Mouse (Mus musculus) liver, adult 2 months (tissue): ENCODE results near the gene Jmjd4. TPM values are rescaled to one million over a fixed set of nuclear protein-coding genes. Genes with fewer than 3 reads are reported as not detected.

Experiments used
- DNase-seq: peaks from one replicate; pipeline ENCODE4 v3.0.0-alpha.2; 2011; ENCODE audit warnings: low read depth, low spot score; ENCODE audit errors: extremely low read depth
- H3K27ac ChIP-seq: fragments of 200-500 bp; replicated peaks from 2 replicates; pipeline ENCODE4 v1.5.1; 2012; ENCODE audit warnings: low read depth, mild to moderate bottlenecking, control low read depth, inconsistent platforms, low read length; ENCODE audit not compliant: insufficient read depth
- H3K27me3 ChIP-seq: fragments of 200-500 bp; 2 replicates; pipeline ENCODE4 v1.6.1; 2012; ENCODE audit warnings: mild to moderate bottlenecking, moderate library complexity, low read length, inconsistent platforms; ENCODE audit not compliant: control insufficient read depth, insufficient read depth
- H3K36me3 ChIP-seq: fragments of 200-500 bp; 2 replicates; pipeline ENCODE4 v1.6.1; 2012; ENCODE audit warnings: low read length, inconsistent platforms; ENCODE audit not compliant: control insufficient read depth, insufficient read depth
- H3K4me1 ChIP-seq: fragments of 200-500 bp; 2 replicates; pipeline ENCODE4 v1.6.1; 2011; ENCODE audit warnings: low read length; ENCODE audit not compliant: control insufficient read depth, insufficient read depth
- H3K4me3 ChIP-seq: fragments of 200-500 bp; 2 replicates; pipeline ENCODE4 v1.5.1; 2011; ENCODE audit warnings: low read depth, mild to moderate bottlenecking, control low read depth, low read length, moderate library complexity; ENCODE audit not compliant: insufficient read depth
- H3K79me2 ChIP-seq: fragments of 200-500 bp; 2 replicates; pipeline ENCODE4 v1.6.1; 2012; ENCODE audit warnings: inconsistent platforms, mild to moderate bottlenecking, low read length, moderate library complexity; ENCODE audit not compliant: control insufficient read depth, insufficient read depth
- H3K9ac ChIP-seq: fragments of 200-500 bp; 2 replicates; pipeline ENCODE4 v1.6.1; 2012; ENCODE audit warnings: low read depth, mild to moderate bottlenecking, control low read depth, inconsistent platforms, low read length
- CTCF ChIP-seq: fragments of 200-500 bp; IDR thresholded peaks from 2 replicates; pipeline ENCODE4 v1.5.1; 2011; ENCODE audit warnings: low read depth, low read length, control low read depth
- POLR2A ChIP-seq: fragments of 200-500 bp; IDR thresholded peaks from 2 replicates; pipeline ENCODE4 v1.6.1; 2011; ENCODE audit warnings: low read length, control low read depth; ENCODE audit not compliant: insufficient read depth; ENCODE audit errors: extremely low read depth
- WGBS: fragments of 180-500 bp; shearing (Covaris S2); methylation state at CpG from one replicate; pipeline ENCODE4 v1.1.7; 2018; 5-methylcytosine and 5-hydroxymethylcytosine counted together
- polyA plus RNA-seq: library from polyadenylated mRNA; depleted of rRNA; stranded (reverse); fragments of >200 nt; gene quantifications from 2 replicates; pipeline ENCODE4 v1.2.3, GENCODE M21; 2012
- total RNA-seq: library from RNA; depleted of rRNA; stranded (reverse); fragments of >200 nt; gene quantifications from 2 replicates; pipeline ENCODE4 v1.2.3, GENCODE M21; 2014

Gene Jmjd4
- total and polyA plus RNA-seq, 2 experiments, result 4.7 to 5.0 TPM

DNA sequence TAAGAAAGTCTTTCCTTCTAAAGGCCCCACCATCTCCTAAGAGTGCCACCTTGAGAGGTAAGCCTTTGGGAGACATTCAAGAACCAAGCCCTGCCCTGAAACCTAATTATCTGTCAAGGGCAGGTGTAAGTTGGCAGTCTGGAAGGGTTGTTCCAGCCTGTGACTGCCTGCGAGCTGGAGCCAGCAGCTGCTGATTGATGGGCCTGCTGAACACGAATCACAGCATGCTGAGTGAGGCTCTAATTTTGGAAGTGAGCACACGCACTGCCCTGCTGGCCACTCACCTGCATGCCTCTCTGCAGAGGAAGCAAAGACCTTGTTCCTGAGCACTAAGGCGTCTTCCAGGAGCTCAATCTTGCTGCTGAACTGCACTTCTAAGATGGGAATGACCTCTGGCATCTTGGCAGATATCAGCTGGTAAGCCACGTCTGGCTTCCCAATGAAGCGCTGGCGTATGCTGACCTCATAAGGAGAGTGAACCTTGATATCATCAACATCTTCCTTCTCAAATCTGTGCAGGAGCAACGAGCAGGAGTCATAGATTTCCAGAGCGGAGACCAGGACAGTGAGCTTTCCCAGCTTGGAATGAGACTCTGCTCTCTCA lies 21.7 kb upstream of the Jmjd4 start:
- no peak overlapping the region for H3K27ac ChIP-seq
- H3K4me3 ChIP-seq, result no peak overlapping the region
- WGBS, result 62% methylated on average over 9 of the region's 9 CpGs
- TF ChIP-seq CTCF (no peak), POLR2A (no peak)
- peak; percentile 46 for DNase-seq
- peaks cover 23% of the 10 kb centered on the region; the same call in 1 of the 2 replicates for H3K79me2 ChIP-seq
- H3K4me1 ChIP-seq, result peaks cover 32% of the 10 kb centered on the region
- H3K9ac ChIP-seq, result no peak overlapping the region
- no peaks in the 10 kb centered on the region for H3K27me3 ChIP-seq
- H3K36me3 ChIP-seq, result peaks cover 9% of the 10 kb centered on the region; the same call in 1 of the 2 replicates

DNA sequence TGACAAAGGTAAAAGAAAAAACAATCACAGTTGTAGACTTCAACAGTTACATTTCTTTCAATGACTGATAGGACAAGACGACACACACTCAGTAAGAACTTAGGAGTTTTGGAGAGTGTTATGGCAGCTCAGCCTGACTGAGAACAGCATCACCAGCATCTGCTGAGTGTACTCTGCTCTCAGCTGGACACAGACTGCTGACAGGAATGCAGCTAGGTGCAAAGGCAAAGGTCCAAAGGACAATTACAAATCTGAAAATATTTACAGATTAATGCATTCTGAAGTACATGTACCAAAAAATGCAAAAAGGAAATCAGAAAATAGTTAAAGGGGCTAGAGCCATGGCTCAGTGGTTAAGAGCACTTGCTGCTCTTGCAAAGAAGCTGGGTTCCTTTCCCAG lies 19.9 kb upstream of the Jmjd4 start:
- TF ChIP-seq CTCF (no peak), POLR2A (no peak)
- DNase-seq, result peak; percentile 92
- no peak overlapping the region for H3K4me3 ChIP-seq
- H3K36me3 ChIP-seq, result peaks cover 14% of the 10 kb centered on the region; the same call in 1 of the 2 replicates
- peaks cover 23% of the 10 kb centered on the region; the same call in 1 of the 2 replicates for H3K79me2 ChIP-seq
- peaks cover 25% of the 10 kb centered on the region for H3K4me1 ChIP-seq
- 30% methylated on average over 1 of the region's 1 CpGs for WGBS
- peak overlapping the region; percentile 90 for H3K27ac ChIP-seq
- H3K9ac ChIP-seq, result peak overlapping the region; percentile 55; the same call in 1 of the 2 replicates
- no peaks in the 10 kb centered on the region for H3K27me3 ChIP-seq

DNA sequence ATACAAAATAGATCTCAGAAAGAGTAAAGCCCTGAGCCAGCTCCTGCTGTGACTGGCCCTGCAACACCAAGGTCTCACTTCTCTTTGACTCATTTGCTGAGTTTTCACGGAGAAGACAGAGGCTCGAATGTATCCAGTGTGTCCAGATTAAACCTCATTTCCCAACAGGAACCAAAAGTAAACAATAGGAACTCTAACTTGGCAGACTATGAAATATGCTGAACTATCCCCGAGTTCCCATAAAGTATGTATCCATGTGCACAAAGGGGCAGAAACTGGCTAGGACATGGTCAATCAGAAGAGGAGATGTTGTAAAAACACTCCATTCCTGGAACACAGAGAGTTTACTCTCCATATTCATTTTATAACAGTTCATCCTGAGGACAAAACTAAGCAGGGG lies 17.6 kb upstream of the Jmjd4 start:
- peak overlapping the region; percentile 92 for H3K27ac ChIP-seq

DNA sequence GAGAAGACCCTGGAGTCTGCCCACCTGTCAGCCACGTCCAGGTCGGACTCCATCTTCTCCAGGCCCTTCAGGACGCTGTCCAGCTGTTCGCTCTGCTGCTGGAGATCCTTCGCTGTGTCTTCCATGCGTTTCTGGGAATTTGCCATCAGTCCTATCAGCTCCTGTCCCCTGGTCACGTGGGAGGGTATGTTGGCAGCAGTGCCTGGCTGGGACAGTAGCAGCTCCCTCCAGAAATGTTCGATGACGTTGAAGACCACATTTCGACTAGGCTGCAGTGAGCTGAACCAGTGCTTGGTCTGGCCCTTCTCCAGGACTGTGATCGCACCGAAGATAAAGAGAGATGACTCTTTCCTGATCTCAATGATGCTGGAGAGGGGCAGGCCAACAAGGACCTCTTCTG lies 11.9 kb upstream of the Jmjd4 start:
- H3K4me1 ChIP-seq, result peaks cover 7% of the 10 kb centered on the region
- H3K27me3 ChIP-seq, result no peaks in the 10 kb centered on the region
- H3K79me2 ChIP-seq, result peaks cover 24% of the 10 kb centered on the region
- no peak for DNase-seq
- no peak overlapping the region for H3K4me3 ChIP-seq
- TF ChIP-seq POLR2A, result no peak
- TF ChIP-seq CTCF, result no peak
- H3K27ac ChIP-seq, result no peak overlapping the region
- WGBS, result 92% methylated on average over 12 of the region's 12 CpGs
- H3K9ac ChIP-seq, result no peak overlapping the region
- H3K36me3 ChIP-seq, result peaks cover 10% of the 10 kb centered on the region

More for the DNA sequence above, 17.6 kb upstream of the Jmjd4 start:
- Histone ChIP-seq H3K9ac (peak overlapping the region; percentile 59), H3K4me3 (no peak overlapping the region; the same call in 1 of the 2 replicates), H3K27me3 (no peaks in the 10 kb centered on the region), H3K4me1 (peaks cover 23% of the 10 kb centered on the region), H3K79me2 (peaks cover 15% of the 10 kb centered on the region; the same call in 1 of the 2 replicates), H3K36me3 (peaks cover 11% of the 10 kb centered on the region; the same call in 1 of the 2 replicates)
- WGBS, result 6% methylated on average over 3 of the region's 3 CpGs
- no peak for TF ChIP-seq POLR2A
- no peak for TF ChIP-seq CTCF
- peak; percentile 91 for DNase-seq

DNA sequence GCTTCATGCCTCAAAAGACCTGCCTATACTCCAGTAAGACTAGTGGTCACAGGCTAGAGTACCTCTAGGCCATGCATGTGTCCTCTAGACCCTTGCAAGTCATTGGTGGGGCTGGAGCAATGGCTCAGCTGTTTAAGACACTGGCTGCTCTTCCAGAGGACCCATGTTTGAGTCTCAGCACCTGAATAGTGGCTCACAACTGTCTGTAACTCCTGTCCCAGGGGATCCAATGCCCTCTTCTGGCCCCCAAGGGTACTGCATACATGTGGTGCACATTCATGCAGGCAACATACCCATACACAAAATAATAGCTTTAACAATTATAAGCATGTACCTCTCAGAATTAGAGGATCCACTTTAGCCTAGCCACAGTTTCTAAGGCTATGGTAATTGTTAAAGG lies 6.7 kb upstream of the Jmjd4 start:
- peaks cover 3% of the 10 kb centered on the region; the same call in 1 of the 2 replicates for H3K4me1 ChIP-seq
- H3K79me2 ChIP-seq, result peaks cover 23% of the 10 kb centered on the region
- no peak overlapping the region for H3K9ac ChIP-seq
- H3K27ac ChIP-seq, result no peak overlapping the region
- DNase-seq, result no peak
- H3K4me3 ChIP-seq, result no peak overlapping the region
- H3K27me3 ChIP-seq, result no peaks in the 10 kb centered on the region
- H3K36me3 ChIP-seq, result no peaks in the 10 kb centered on the region
- no peak for TF ChIP-seq POLR2A
- no peak for TF ChIP-seq CTCF

DNA sequence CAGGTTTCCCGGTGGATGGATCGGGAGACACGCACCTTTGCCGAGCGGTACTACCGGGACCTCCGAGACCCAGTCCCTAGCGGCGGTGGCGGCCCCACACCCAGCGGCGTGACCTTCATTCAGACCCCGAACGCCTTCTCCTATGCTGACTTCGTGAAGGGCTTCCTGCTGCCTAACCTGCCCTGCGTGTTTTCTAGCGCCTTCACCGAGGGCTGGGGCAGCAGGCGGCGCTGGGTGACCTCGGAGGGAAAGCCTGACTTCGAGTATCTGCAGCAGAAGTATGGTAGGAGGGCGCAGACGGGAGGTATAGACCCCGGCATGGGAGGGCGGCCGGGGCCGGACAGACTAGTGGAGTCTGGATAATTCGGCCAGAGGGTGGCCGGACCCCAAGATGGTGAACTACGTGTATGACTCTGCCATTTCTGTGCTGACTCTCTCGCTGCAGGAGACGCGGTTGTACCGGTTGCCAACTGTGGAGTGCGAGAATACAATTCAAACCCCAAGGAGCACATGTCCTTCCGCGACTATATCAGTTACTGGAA lies 456 bp downstream of the Jmjd4 start:
- Histone ChIP-seq H3K4me1 (peaks cover 13% of the 10 kb centered on the region), H3K79me2 (peaks cover 16% of the 10 kb centered on the region), H3K9ac (peak overlapping the region; percentile 95), H3K27ac (peak overlapping the region; percentile 85), H3K36me3 (peaks cover 15% of the 10 kb centered on the region), H3K27me3 (no peaks in the 10 kb centered on the region), H3K4me3 (peak overlapping the region; percentile 93)
- DNase-seq, result peak; percentile 24
- TF ChIP-seq POLR2A (no peak), CTCF (0 out of 2 replicates have a peak, but pooled peaks have one; percentile 27)
- under 1% methylated on average over 38 of the region's 38 CpGs for WGBS
